Mouse (Mus musculus): Measurements from ENCODE around the gene Iqschfp. TPM values are rescaled to one million over a fixed set of nuclear protein-coding genes. Genes with fewer than 3 reads are reported as not detected.
"Not testable (repeated sequence)": the region's sequence is repeated elsewhere in the genome, so short reads cannot be mapped to it uniquely, and the experiment has no call there.

The Iqschfp gene
- polyA plus RNA-seq, 1 experiment from 2014 or later = 0.39 TPM

DNA sequence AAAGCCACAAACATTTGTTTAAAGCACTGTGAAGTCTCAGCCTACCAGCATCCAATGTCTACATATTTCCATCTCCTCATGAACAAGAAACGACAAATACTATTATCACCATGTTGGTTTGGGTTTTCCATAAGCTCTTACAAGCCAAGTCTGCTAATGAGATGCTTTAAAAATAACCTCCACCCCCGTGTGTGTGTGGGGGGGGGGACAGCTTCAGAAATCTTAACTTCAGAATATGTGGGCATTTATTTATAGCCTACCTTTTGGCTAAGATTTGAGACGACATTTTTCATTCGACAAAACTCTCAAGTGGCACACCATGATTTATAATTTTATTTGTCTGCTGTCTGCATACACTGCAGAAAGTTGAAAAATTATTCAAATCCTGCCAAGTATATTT is 185.4 kb downstream of the Iqschfp start:
- no peak for ATAC-seq (ENCODE audit: low FRiP score)
- Histone ChIP-seq H3K36me3 (ENCODE audit: control insufficient read depth, insufficient read depth, low read length) (no peaks in the 10 kb centered on the region), H3K4me3 (ENCODE audit: low read depth, low read length) (no peak overlapping the region), H3K27me3 (ENCODE audit: control insufficient read depth, insufficient read depth, low read length) (no peaks in the 10 kb centered on the region), H3K27ac (ENCODE audit: low read depth, low read length) (no peak overlapping the region), H3K9ac (ENCODE audit: low read depth, low read length) (no peak overlapping the region), H3K9me3 (ENCODE audit: control insufficient read depth, low read length) (no peaks in the 10 kb centered on the region), H3K4me1 (replicated peaks; ENCODE audit: control insufficient read depth, insufficient read depth, low read length) (no peaks in the 10 kb centered on the region), H3K4me2 (replicated peaks; ENCODE audit: low read depth, low read length) (no peak overlapping the region)
- no peak for DNase-seq (ENCODE audit: low spot score)
- WGBS = 85% methylated on average over 4 of the region's 4 CpGs

DNA sequence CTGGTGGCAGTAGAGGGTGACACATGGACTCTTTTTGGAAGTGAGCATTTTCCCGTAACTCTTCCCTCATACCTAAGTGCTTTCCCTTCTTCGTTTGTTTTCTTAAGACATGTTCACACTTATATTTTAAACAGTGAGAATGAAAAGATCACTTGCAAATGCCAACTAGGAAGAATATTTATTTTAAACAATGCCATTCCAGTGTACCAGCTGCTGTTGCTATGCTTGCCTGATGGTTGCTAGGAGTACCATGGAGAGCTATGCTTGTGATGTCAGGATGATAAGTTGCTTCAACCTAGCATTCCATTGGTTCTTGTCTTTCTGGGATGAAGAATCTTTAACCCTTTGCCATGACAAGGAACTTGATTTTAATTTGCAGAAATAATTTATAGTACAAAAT is 193.0 kb downstream of the Iqschfp start:
- WGBS = 59% methylated on average over 2 of the region's 2 CpGs
- no peak overlapping the region for H3K4me2 ChIP-seq (replicated peaks; ENCODE audit: low read depth, low read length)
- no peak overlapping the region for H3K27ac ChIP-seq (ENCODE audit: low read depth, low read length)
- ATAC-seq (ENCODE audit: low FRiP score) (no peak), DNase-seq (ENCODE audit: low spot score) (no peak)
- no peaks in the 10 kb centered on the region for H3K4me1 ChIP-seq (replicated peaks; ENCODE audit: control insufficient read depth, insufficient read depth, low read length)
- no peak overlapping the region for H3K4me3 ChIP-seq (ENCODE audit: low read depth, low read length)
- H3K9ac ChIP-seq (ENCODE audit: low read depth, low read length) = no peak overlapping the region
- no peaks in the 10 kb centered on the region for H3K36me3 ChIP-seq (ENCODE audit: control insufficient read depth, insufficient read depth, low read length)
- H3K27me3 ChIP-seq (ENCODE audit: control insufficient read depth, insufficient read depth, low read length) = no peaks in the 10 kb centered on the region
- no peaks in the 10 kb centered on the region for H3K9me3 ChIP-seq (ENCODE audit: control insufficient read depth, low read length)

DNA sequence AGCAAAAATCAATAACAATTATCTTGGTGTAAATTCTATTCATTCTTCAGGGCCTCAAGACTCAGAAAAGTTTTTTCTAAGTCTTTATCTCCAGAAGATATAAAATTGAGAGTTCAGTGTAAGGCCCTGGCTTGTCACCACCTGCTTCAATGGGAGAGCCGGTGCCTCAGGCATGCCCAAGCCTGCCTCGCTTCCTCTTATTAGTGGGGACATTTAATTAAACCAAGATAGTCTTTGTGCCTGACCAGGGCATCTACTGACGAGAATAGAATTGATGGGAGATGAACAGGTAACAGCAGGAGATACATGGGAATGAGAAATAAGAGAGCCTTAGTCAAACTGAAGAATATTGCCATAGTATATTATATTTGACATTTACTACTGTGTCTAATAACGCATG is 200.1 kb downstream of the Iqschfp start:
- Histone ChIP-seq H3K4me2 (replicated peaks; ENCODE audit: low read depth, low read length) (no peak overlapping the region), H3K27ac (ENCODE audit: low read depth, low read length) (no peak overlapping the region), H3K36me3 (ENCODE audit: control insufficient read depth, insufficient read depth, low read length) (no peaks in the 10 kb centered on the region), H3K4me1 (replicated peaks; ENCODE audit: control insufficient read depth, insufficient read depth, low read length) (no peaks in the 10 kb centered on the region), H3K9me3 (ENCODE audit: control insufficient read depth, low read length) (no peaks in the 10 kb centered on the region), H3K9ac (ENCODE audit: low read depth, low read length) (no peak overlapping the region), H3K4me3 (ENCODE audit: low read depth, low read length) (no peak overlapping the region), H3K27me3 (ENCODE audit: control insufficient read depth, insufficient read depth, low read length) (no peaks in the 10 kb centered on the region)
- 86% methylated on average over 4 of the region's 4 CpGs for WGBS
- ATAC-seq (ENCODE audit: low FRiP score) (no peak), DNase-seq (ENCODE audit: low spot score) (no peak)

DNA sequence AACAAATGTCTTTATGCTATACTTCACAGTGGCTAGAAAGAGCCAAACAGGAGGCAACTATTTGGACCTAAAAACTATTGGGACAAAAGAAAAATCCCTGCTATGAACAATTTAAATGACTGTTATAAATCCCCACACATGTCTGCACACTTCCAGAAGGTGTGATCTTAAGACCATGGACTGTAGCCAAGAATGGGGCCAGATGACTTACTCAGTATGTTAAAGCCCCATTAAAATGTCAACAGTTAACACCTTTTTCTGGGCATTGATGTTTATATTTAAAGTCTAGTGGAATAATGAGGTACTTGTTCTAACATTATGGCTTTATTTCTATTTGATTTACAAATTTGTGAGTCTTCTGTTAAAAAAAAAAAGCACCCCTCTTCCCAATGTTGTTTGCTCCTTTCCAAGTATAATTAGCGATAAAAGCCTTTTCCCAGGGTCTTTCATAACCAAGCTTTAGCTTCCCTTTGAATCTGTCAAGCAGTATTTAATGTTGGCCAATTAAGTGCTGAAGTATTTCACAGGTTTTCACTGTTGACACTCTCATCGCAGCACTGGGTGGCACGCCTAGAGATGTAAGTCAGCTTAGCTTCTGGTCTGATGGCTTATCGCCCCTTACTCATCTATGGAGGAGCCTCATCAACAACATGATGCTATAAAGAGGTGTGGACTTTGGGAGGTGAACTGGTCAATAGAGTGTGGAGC is 204.8 kb downstream of the Iqschfp start:
- Histone ChIP-seq H3K4me1 (replicated peaks; ENCODE audit: control insufficient read depth, insufficient read depth, low read length) (no peaks in the 10 kb centered on the region), H3K9ac (ENCODE audit: low read depth, low read length) (no peak overlapping the region), H3K27ac (ENCODE audit: low read depth, low read length) (no peak overlapping the region), H3K36me3 (ENCODE audit: control insufficient read depth, insufficient read depth, low read length) (no peaks in the 10 kb centered on the region), H3K9me3 (ENCODE audit: control insufficient read depth, low read length) (no peaks in the 10 kb centered on the region), H3K4me3 (ENCODE audit: low read depth, low read length) (no peak overlapping the region), H3K27me3 (ENCODE audit: control insufficient read depth, insufficient read depth, low read length) (no peaks in the 10 kb centered on the region), H3K4me2 (replicated peaks; ENCODE audit: low read depth, low read length) (no peak overlapping the region)
- ATAC-seq (ENCODE audit: low FRiP score) (no peak), DNase-seq (ENCODE audit: low spot score) (no peak)
- 91% methylated on average over 4 of the region's 4 CpGs for WGBS

DNA sequence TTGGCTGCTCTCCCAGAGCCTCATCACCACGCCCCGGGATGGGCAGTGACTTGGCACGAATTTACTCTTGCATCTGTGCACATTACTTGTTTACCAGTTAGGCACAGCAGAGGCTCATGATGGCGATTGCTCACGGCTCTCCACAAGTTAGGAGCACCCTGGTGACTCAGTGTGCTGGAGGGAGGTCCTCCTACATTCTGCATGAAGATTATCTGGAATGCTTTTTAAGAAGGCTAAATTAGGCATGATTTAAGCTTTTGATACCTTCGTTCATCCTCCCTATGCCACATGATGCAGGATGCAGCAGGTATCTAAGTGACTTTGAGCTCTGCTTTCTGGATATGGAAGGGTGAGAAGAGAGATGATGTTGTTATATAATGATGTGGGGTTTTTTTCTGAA is 207.5 kb downstream of the Iqschfp start:
- not testable (repeated sequence) for H3K4me1 ChIP-seq (replicated peaks; ENCODE audit: control insufficient read depth, insufficient read depth, low read length); H3K27ac ChIP-seq (ENCODE audit: low read depth, low read length); H3K4me3 ChIP-seq (ENCODE audit: low read depth, low read length); H3K27me3 ChIP-seq (ENCODE audit: control insufficient read depth, insufficient read depth, low read length); DNase-seq (ENCODE audit: low spot score); H3K4me2 ChIP-seq (replicated peaks; ENCODE audit: low read depth, low read length); ATAC-seq (ENCODE audit: low FRiP score); H3K9ac ChIP-seq (ENCODE audit: low read depth, low read length); H3K9me3 ChIP-seq (ENCODE audit: control insufficient read depth, low read length); H3K36me3 ChIP-seq (ENCODE audit: control insufficient read depth, insufficient read depth, low read length)
- WGBS = 92% methylated on average over 6 of the region's 6 CpGs

DNA sequence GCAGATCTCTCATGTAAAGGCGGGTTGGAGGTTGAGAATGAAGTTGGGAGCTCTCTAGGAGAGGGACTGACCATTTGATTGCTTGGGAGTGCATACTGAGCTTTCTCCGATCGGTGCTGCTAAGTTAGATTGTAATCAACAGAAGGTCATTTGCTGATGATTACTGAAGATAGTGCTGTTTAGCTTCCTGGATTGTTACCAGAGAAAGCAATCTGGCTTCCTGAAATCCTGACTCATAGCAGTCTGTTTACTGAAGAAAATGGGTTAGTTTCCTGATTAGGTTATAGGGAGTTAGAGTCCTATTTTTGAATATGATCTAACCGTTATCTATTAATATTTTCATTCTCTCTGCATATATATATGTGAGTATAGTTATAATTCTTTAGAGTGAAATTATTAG is 209.3 kb downstream of the Iqschfp start:
- Histone ChIP-seq H3K9me3 (ENCODE audit: control insufficient read depth, low read length) (no peaks in the 10 kb centered on the region), H3K36me3 (ENCODE audit: control insufficient read depth, insufficient read depth, low read length) (no peaks in the 10 kb centered on the region), H3K27ac (ENCODE audit: low read depth, low read length) (no peak overlapping the region), H3K4me3 (ENCODE audit: low read depth, low read length) (no peak overlapping the region), H3K9ac (ENCODE audit: low read depth, low read length) (no peak overlapping the region), H3K4me2 (replicated peaks; ENCODE audit: low read depth, low read length) (no peak overlapping the region), H3K27me3 (ENCODE audit: control insufficient read depth, insufficient read depth, low read length) (no peaks in the 10 kb centered on the region), H3K4me1 (replicated peaks; ENCODE audit: control insufficient read depth, insufficient read depth, low read length) (no peaks in the 10 kb centered on the region)
- ATAC-seq (ENCODE audit: low FRiP score) (no peak), DNase-seq (ENCODE audit: low spot score) (no peak)
- 83% methylated on average over 4 of the region's 4 CpGs for WGBS

DNA sequence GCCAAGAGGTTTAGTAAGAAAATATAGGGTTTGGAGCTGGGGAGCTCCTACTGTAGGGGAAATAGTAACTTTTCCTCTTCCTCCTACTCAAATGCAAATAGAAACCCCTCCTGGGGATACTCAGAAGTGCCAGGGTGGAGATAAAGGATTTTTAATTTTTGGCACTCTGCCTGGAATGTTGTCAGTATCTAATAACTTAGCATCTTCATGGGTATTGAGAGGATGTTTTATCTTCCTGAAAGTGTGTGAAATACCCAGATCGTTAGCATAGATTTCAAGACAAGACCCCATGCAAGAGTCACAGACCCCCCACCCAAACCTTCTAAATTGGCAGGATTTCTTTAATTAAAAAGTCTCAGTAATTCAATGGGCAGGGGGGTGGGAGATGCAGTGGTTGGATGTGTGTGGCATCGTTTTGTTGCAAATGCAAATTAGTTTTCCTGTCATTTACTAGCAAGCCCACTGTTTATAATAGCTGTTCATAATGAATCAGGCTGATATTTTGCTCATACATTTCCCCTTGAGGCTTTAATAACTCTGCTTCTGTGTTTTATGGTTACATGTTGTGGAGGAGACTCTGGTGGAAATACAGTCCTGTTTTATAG is 213.2 kb downstream of the Iqschfp start:
- H3K4me1 ChIP-seq (replicated peaks; ENCODE audit: control insufficient read depth, insufficient read depth, low read length) = no peaks in the 10 kb centered on the region
- ATAC-seq (ENCODE audit: low FRiP score) = no peak
- WGBS = 67% methylated on average over 2 of the region's 2 CpGs
- H3K4me2 ChIP-seq (replicated peaks; ENCODE audit: low read depth, low read length) = no peak overlapping the region
- no peak overlapping the region for H3K27ac ChIP-seq (ENCODE audit: low read depth, low read length)
- DNase-seq (ENCODE audit: low spot score) = no peak
- H3K36me3 ChIP-seq (ENCODE audit: control insufficient read depth, insufficient read depth, low read length) = no peaks in the 10 kb centered on the region
- no peak overlapping the region for H3K4me3 ChIP-seq (ENCODE audit: low read depth, low read length)
- H3K27me3 ChIP-seq (ENCODE audit: control insufficient read depth, insufficient read depth, low read length) = no peaks in the 10 kb centered on the region
- no peak overlapping the region for H3K9ac ChIP-seq (ENCODE audit: low read depth, low read length)
- H3K9me3 ChIP-seq (ENCODE audit: control insufficient read depth, low read length) = no peaks in the 10 kb centered on the region

DNA sequence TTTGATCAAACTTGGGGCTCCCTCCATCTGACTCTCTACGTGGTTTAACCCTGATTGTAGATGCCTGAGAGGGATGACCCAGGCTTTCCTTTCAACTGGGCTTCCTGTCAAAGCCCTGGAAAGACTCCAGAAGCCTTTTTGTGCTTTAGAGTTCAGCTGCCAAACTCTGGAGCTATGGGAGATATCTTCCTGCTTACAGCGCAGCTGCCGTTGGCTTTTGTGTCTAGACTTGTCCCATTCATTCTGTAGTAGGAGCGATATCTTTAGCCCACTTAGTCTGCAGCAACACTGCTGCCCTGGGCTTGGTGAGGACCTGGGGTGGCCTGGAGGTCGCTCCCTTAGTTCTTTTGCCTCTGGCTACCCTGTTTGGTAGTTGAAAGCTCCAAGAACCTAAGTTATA is 229.3 kb downstream of the Iqschfp start:
- Histone ChIP-seq H3K27me3 (ENCODE audit: control insufficient read depth, insufficient read depth, low read length) (no peaks in the 10 kb centered on the region), H3K27ac (ENCODE audit: low read depth, low read length) (no peak overlapping the region), H3K9ac (ENCODE audit: low read depth, low read length) (no peak overlapping the region), H3K4me3 (ENCODE audit: low read depth, low read length) (no peak overlapping the region), H3K9me3 (ENCODE audit: control insufficient read depth, low read length) (no peaks in the 10 kb centered on the region), H3K4me2 (replicated peaks; ENCODE audit: low read depth, low read length) (no peak overlapping the region), H3K4me1 (replicated peaks; ENCODE audit: control insufficient read depth, insufficient read depth, low read length) (no peaks in the 10 kb centered on the region), H3K36me3 (ENCODE audit: control insufficient read depth, insufficient read depth, low read length) (no peaks in the 10 kb centered on the region)
- WGBS = 76% methylated on average over 5 of the region's 5 CpGs
- DNase-seq (ENCODE audit: low spot score) (no peak), ATAC-seq (ENCODE audit: low FRiP score) (no peak)

DNA sequence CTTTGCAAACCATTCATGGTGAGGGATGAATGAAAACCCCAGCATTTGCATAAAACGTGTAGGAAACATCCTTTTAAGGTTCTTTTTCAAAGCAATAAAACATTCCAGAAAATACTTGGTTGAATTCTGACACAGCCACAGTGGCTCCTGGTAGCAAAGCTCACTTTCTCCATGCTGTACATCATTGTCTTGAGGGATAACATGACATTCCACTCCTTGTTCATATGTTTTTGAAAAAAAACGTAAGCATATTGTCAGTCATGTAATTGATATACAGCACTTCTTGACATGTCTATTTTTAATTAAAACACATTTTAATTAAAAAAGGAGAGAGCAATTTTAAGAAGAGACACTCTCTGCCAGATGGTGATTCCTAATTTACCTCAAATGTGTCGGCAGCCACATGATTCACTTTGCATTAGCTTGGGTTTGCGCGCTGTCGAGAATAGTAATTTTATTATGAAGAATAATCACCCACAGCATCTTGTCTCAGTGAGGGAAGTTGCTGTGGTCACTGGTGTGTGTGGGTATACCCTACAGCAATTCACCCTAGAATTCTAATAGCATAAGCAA is 234.3 kb downstream of the Iqschfp start:
- 71% methylated on average over 6 of the region's 6 CpGs for WGBS

More for the DNA sequence above, 234.3 kb downstream of the Iqschfp start:
- no peaks in the 10 kb centered on the region for H3K27me3 ChIP-seq (ENCODE audit: control insufficient read depth, insufficient read depth, low read length)
- DNase-seq (ENCODE audit: low spot score) (no peak), ATAC-seq (ENCODE audit: low FRiP score) (no peak)
- H3K4me3 ChIP-seq (ENCODE audit: low read depth, low read length) = no peak overlapping the region
- no peaks in the 10 kb centered on the region for H3K4me1 ChIP-seq (replicated peaks; ENCODE audit: control insufficient read depth, insufficient read depth, low read length)
- no peaks in the 10 kb centered on the region for H3K36me3 ChIP-seq (ENCODE audit: control insufficient read depth, insufficient read depth, low read length)
- no peak overlapping the region for H3K4me2 ChIP-seq (replicated peaks; ENCODE audit: low read depth, low read length)
- H3K27ac ChIP-seq (ENCODE audit: low read depth, low read length) = no peak overlapping the region
- H3K9me3 ChIP-seq (ENCODE audit: control insufficient read depth, low read length) = no peaks in the 10 kb centered on the region
- no peak overlapping the region for H3K9ac ChIP-seq (ENCODE audit: low read depth, low read length)
